Mouse (Mus musculus): ENCODE data around the gene E130311K13Rik. TPM values are rescaled to one million over a fixed set of nuclear protein-coding genes. Genes with fewer than 3 reads are reported as not detected.

The E130311K13Rik gene
- 6.7 and 7.1 TPM in 2 replicates for polyA plus RNA-seq (2015; fragmentation: Nextera tagmentation; extraction: Ambion mirVana)

- ATAC-seq (ENCODE audit: low FRiP score, low read depth) = peak; percentile 97
- peak within 1 kb of the TSS; percentile 82 for H3K27ac ChIP-seq (replicated peaks)
- H3K9me3 ChIP-seq = no peaks in the 10 kb centered on the region
Observed at GRCm38 (mm10) chr3:63928878-63929859, at the start of gene E130311K13Rik. E130311K13Rik (minus strand) TSS chr3:63929472.

GRCm38 (mm10) chr3:63977895-63978294 lies 48.6 kb upstream of the E130311K13Rik start:
- peak overlapping the region; percentile 76; the same call in 1 of the 2 replicates for H3K4me3 ChIP-seq
- 57% methylated on average over 4 of the region's 4 CpGs for WGBS
- H3K27me3 ChIP-seq = no peaks in the 10 kb centered on the region
- H3K27ac ChIP-seq (replicated peaks) = no peak overlapping the region
- H3K9ac ChIP-seq = no peak overlapping the region
- H3K4me2 ChIP-seq = peak overlapping the region; percentile 83
- no peak for ATAC-seq (ENCODE audit: low FRiP score, low read depth)
- peaks cover 12% of the 10 kb centered on the region for H3K36me3 ChIP-seq
- no peaks in the 10 kb centered on the region for H3K9me3 ChIP-seq
- peaks cover 26% of the 10 kb centered on the region for H3K4me1 ChIP-seq (replicated peaks)

More at GRCm38 (mm10) chr3:63928878-63929859, at the start of gene E130311K13Rik:
- Histone ChIP-seq H3K4me3 (peak within 1 kb of the TSS; percentile 71), H3K9ac (peak within 1 kb of the TSS; percentile 93), H3K27me3 (no peaks in the 10 kb centered on the region), H3K4me1 (replicated peaks) (no peaks in the 10 kb centered on the region), H3K36me3 (0 out of 2 replicates have a peak, but pooled peaks cover 4% of the 10 kb centered on the region), H3K4me2 (peak within 1 kb of the TSS; percentile 83)
- 5% methylated on average over 48 of the region's 48 CpGs for WGBS

DNA sequence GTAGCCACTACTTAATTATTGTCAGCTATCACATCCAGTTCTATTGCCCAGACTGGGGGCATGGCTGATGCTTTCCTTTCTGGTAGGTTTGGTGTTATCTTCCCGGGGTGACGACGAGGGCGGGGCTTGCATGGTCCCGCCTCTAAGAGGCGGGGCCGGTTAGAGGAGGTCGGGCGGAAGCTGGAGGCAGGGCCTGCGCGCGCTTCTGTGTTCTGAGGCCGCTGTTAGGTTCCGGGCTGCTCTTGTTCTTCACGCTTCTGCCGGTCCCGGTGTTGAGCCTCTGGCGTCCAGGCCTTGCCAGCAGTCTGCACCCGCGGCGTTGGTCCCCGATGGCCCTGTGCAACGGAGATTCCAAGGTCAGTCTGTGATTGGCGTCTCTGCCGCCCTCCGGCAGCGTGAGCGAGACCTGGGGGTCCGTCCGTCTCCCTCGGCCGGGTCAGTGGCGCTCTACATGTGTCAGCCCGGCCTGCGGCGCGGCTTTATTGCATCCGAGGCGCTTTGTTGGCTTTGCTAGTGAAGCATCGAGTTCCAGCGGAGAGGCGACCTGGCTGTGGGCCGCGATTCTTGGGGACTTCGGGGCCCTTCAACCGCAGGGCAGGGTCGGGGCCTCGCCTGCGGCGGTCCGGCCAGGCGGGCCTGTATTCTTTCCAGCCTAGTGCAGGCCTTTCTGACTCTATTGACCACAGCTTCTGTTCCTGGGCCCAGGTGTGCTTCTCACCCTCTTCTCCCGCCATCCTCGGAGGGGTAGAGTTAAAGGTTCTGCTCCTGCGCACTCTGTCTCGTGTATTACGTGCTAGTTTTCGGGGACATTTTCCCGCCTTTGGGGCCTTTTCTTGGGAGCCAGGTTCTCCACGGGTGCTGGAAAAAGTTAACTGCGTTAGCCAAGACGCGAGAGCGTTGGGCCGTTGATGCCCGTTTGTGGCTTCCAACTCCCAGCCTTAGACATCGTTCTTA lies 47.0 kb upstream of the E130311K13Rik start, which contains the start of gene Gmps:
Gene Gmps, plus strand, starts transcription at position 152 of the 954 bp plus-strand sequence.
- Histone ChIP-seq H3K27me3 (no peaks in the 10 kb centered on the region), H3K27ac (replicated peaks) (peak within 1 kb of the TSS; percentile 89), H3K4me2 (peak within 1 kb of the TSS; percentile 83), H3K9me3 (no peaks in the 10 kb centered on the region), H3K4me1 (replicated peaks) (peaks cover 26% of the 10 kb centered on the region), H3K36me3 (peaks cover 7% of the 10 kb centered on the region), H3K9ac (peak within 1 kb of the TSS; percentile 92), H3K4me3 (peak within 1 kb of the TSS; percentile 76)
- under 1% methylated on average over 67 of the region's 67 CpGs for WGBS
- peak; percentile 99 for ATAC-seq (ENCODE audit: low FRiP score, low read depth)

- Histone ChIP-seq H3K4me3 (no peak overlapping the region), H3K9ac (no peak overlapping the region), H3K27me3 (0 out of 2 replicates have a peak, but pooled peaks cover 10% of the 10 kb centered on the region), H3K27ac (replicated peaks) (no peak overlapping the region), H3K4me2 (no peak overlapping the region), H3K4me1 (replicated peaks) (peaks cover 27% of the 10 kb centered on the region), H3K9me3 (no peaks in the 10 kb centered on the region), H3K36me3 (no peaks in the 10 kb centered on the region)
- 72% methylated on average over 2 of the region's 2 CpGs for WGBS
- no peak for ATAC-seq (ENCODE audit: low FRiP score, low read depth)
Observed at GRCm38 (mm10) chr3:63965929-63966328, 36.7 kb upstream of the E130311K13Rik start.

GRCm38 (mm10) chr3:63964922-63965249 lies 35.6 kb upstream of the E130311K13Rik start:
- Histone ChIP-seq H3K4me3 (peak overlapping the region; percentile 89), H3K4me2 (peak overlapping the region; percentile 70), H3K27me3 (0 out of 2 replicates have a peak, but pooled peaks cover 10% of the 10 kb centered on the region), H3K9me3 (no peaks in the 10 kb centered on the region), H3K36me3 (no peaks in the 10 kb centered on the region), H3K4me1 (replicated peaks) (peaks cover 31% of the 10 kb centered on the region), H3K9ac (0 out of 2 replicates have a peak overlapping the region, but pooled peaks have one; percentile 26), H3K27ac (replicated peaks) (peak overlapping the region; percentile 90)
- 78% methylated on average over 6 of the region's 6 CpGs for WGBS
- no peak for ATAC-seq (ENCODE audit: low FRiP score, low read depth)

- H3K4me2 ChIP-seq = peak within 1 kb of the TSS; percentile 70
- H3K9ac ChIP-seq = peak within 1 kb of the TSS; percentile 86
- H3K36me3 ChIP-seq = no peaks in the 10 kb centered on the region
- 0 out of 2 replicates have a peak, but pooled peaks cover 10% of the 10 kb centered on the region for H3K27me3 ChIP-seq
- WGBS = under 1% methylated on average over 69 of the region's 69 CpGs
- peak; percentile 99 for ATAC-seq (ENCODE audit: low FRiP score, low read depth)
- peak within 1 kb of the TSS; percentile 90 for H3K27ac ChIP-seq (replicated peaks)
- peak within 1 kb of the TSS; percentile 89 for H3K4me3 ChIP-seq
- H3K4me1 ChIP-seq (replicated peaks) = peaks cover 36% of the 10 kb centered on the region
- no peaks in the 10 kb centered on the region for H3K9me3 ChIP-seq
Observed at GRCm38 (mm10) chr3:63964100-63964921, 35.0 kb upstream of the E130311K13Rik start, which contains the start of gene Slc33a1. Slc33a1 (minus strand) TSS chr3:63964768.

DNA sequence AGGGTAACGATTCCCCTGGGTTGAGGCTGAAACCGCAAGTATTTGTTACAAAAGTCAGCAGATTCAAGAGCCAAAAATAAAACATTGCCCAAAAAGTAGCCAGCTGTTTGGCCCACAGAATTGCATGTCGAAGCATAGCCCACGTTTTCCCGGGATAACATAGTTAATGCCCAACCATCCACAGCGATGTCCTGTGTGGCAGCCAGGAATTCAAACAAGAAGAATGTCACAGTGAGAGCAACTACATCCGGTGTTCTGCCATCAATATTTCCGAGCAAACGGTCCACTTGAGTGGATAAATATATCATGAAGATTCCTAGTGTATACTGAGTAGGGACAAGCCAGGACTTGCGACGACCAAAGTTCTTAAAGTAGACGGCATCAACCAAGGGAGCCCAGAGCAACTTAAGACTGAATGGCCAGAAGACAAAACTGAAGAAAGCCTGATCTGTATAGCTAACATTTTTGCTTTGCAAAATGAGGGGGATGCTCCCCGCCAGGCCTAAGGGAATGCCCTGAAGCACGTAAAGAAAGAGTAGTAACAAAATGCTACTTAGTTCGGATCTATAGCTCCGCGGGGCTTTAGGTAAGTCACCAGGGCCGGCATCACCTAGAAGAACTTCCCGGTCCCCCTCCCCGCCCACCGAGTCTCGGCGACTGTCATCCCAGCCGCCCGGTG lies 34.3 kb upstream of the E130311K13Rik start:
- 0 out of 2 replicates have a peak, but pooled peaks cover 6% of the 10 kb centered on the region for H3K27me3 ChIP-seq
- no peak for ATAC-seq (ENCODE audit: low FRiP score, low read depth)
- H3K4me3 ChIP-seq = peak overlapping the region; percentile 89

GRCm38 (mm10) chr3:63949837-63950236 lies 20.6 kb upstream of the E130311K13Rik start:
- no peak for ATAC-seq (ENCODE audit: low FRiP score, low read depth)
- Histone ChIP-seq H3K27ac (replicated peaks) (no peak overlapping the region), H3K4me3 (no peak overlapping the region), H3K4me2 (no peak overlapping the region), H3K9me3 (no peaks in the 10 kb centered on the region), H3K4me1 (replicated peaks) (no peaks in the 10 kb centered on the region), H3K9ac (no peak overlapping the region), H3K27me3 (no peaks in the 10 kb centered on the region), H3K36me3 (0 out of 2 replicates have a peak, but pooled peaks cover 5% of the 10 kb centered on the region)
- WGBS = 88% methylated on average over 3 of the region's 3 CpGs

More for the DNA sequence above, 34.3 kb upstream of the E130311K13Rik start:
- Histone ChIP-seq H3K4me1 (replicated peaks) (peaks cover 38% of the 10 kb centered on the region), H3K36me3 (no peaks in the 10 kb centered on the region), H3K4me2 (peak overlapping the region; percentile 70), H3K9me3 (no peaks in the 10 kb centered on the region), H3K9ac (peak overlapping the region; percentile 86), H3K27ac (replicated peaks) (peak overlapping the region; percentile 90)
- WGBS = 6% methylated on average over 25 of the region's 25 CpGs

- Histone ChIP-seq H3K36me3 (peaks cover 8% of the 10 kb centered on the region; the same call in 1 of the 2 replicates), H3K27ac (replicated peaks) (no peak overlapping the region), H3K27me3 (no peaks in the 10 kb centered on the region), H3K4me2 (no peak overlapping the region), H3K4me1 (replicated peaks) (no peaks in the 10 kb centered on the region), H3K4me3 (no peak overlapping the region), H3K9ac (no peak overlapping the region), H3K9me3 (no peaks in the 10 kb centered on the region)
- no peak for ATAC-seq (ENCODE audit: low FRiP score, low read depth)
- WGBS = 90% methylated on average over 2 of the region's 2 CpGs
Observed at GRCm38 (mm10) chr3:63941204-63941850, 12.1 kb upstream of the E130311K13Rik start.

DNA sequence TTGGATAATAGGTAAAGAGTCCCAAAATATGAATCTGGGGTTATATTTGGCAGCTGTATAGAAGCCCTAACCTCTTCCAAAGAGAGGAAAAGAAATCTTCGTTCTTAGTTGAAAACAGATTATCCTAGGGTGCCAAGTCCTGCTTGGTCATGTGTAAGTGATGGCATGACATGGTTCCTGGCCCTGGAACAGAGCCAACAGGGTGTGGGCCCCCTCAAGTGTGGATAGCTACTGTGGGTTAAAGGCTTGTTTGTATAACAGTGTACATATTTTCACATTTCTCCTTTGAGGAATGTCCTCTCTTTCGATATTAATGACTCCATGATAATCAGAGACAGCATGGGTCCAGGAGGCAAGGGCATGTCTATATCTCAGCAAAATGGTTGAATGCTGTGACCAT lies 9.7 kb upstream of the E130311K13Rik start:
- ATAC-seq (ENCODE audit: low FRiP score, low read depth) = no peak
- Histone ChIP-seq H3K27me3 (no peaks in the 10 kb centered on the region), H3K4me2 (no peak overlapping the region), H3K36me3 (peaks cover 5% of the 10 kb centered on the region; the same call in 1 of the 2 replicates), H3K27ac (replicated peaks) (no peak overlapping the region), H3K4me1 (replicated peaks) (no peaks in the 10 kb centered on the region), H3K9ac (no peak overlapping the region), H3K4me3 (no peak overlapping the region), H3K9me3 (no peaks in the 10 kb centered on the region)
- WGBS = 71% methylated on average over 2 of the region's 2 CpGs
